Mouse (Mus musculus) heart, embryonic 15.5 days (tissue): ENCODE measurements around the gene Praf2. TPM values are rescaled to one million over a fixed set of nuclear protein-coding genes. Genes with fewer than 3 reads are reported as not detected.
"Not testable (repeated sequence)": the region's sequence is repeated elsewhere in the genome, so short reads cannot be mapped to it uniquely, and the experiment has no call there.

Source experiments
- ATAC-seq: fragments of 200-750 bp; cut with Nextera tagmentation; replicated peaks from 2 replicates; pipeline ENCODE4 v1.8.0; 2017; ENCODE audit warnings: low read depth, moderate TSS enrichment; ENCODE audit not compliant: insufficient number of reproducible peaks, insufficient read depth, low FRiP score
- H3K27ac ChIP-seq: fragments of 300-500 bp; sonication (generic); 2 replicates; pipeline ENCODE4 v1.5.1; 2015; ENCODE audit warnings: mild to moderate bottlenecking, inconsistent platforms
- H3K27me3 ChIP-seq: fragments of 300-500 bp; sonication (generic); 2 replicates; pipeline ENCODE4 v1.6.1; 2015; ENCODE audit warnings: inconsistent platforms
- H3K36me3 ChIP-seq: fragments of 300-500 bp; sonication (generic); 2 replicates; pipeline ENCODE4 v1.6.1; 2015; ENCODE audit warnings: mild to moderate bottlenecking, inconsistent platforms
- H3K4me1 ChIP-seq: fragments of 300-500 bp; sonication (generic); replicated peaks from 2 replicates; pipeline ENCODE4 v1.6.1; 2015; ENCODE audit warnings: inconsistent platforms
- H3K4me2 ChIP-seq: fragments of 300-500 bp; sonication (generic); 2 replicates; pipeline ENCODE4 v1.6.1; 2015; ENCODE audit warnings: inconsistent platforms, mild to moderate bottlenecking, moderate library complexity
- H3K4me3 ChIP-seq: fragments of 300-500 bp; sonication (generic); 2 replicates; pipeline ENCODE4 v1.5.1; 2015; ENCODE audit warnings: mild to moderate bottlenecking, inconsistent platforms
- H3K9ac ChIP-seq: fragments of 300-500 bp; sonication (generic); 2 replicates; pipeline ENCODE4 v1.6.1; 2015; ENCODE audit warnings: mild to moderate bottlenecking, inconsistent platforms
- H3K9me3 ChIP-seq: fragments of 300-500 bp; sonication (generic); replicated peaks from 2 replicates; pipeline ENCODE4 v1.6.1; 2016; ENCODE audit warnings: inconsistent platforms
- WGBS: fragments of 180-500 bp; shearing (Covaris S2); methylation state at CpG from one replicate; pipeline ENCODE4 v1.1.7; 2015; ENCODE audit warnings: mixed read lengths; 5-methylcytosine and 5-hydroxymethylcytosine counted together
- polyA plus RNA-seq: library from polyadenylated mRNA; unstranded; fragments of >200 nt; fragmentation: Nextera tagmentation; extraction: Ambion mirVana; gene quantifications from 2 replicates; pipeline ENCODE4 v1.2.1, GENCODE M21; 2015

The Praf2 gene
- polyA plus RNA-seq, 1 experiment from 2014 or later: 30.5 TPM

- H3K4me1 ChIP-seq, H3K9me3 ChIP-seq, H3K36me3 ChIP-seq, H3K27me3 ChIP-seq: not testable (repeated sequence)
- H3K27ac ChIP-seq: peak within 1 kb of the TSS; percentile 24; the same call in 1 of the 2 replicates
- peak within 1 kb of the TSS; percentile 38; the same call in 1 of the 2 replicates for H3K9ac ChIP-seq
- WGBS: 10% methylated on average over 38 of the region's 60 CpGs
- ATAC-seq: peak; percentile 97
- peak within 1 kb of the TSS; percentile 55 for H3K4me2 ChIP-seq
- peak within 1 kb of the TSS; percentile 45 for H3K4me3 ChIP-seq
These were observed 13.9 kb upstream of the Praf2 start, which contains the start of gene Wdr45 for GRCm38 (mm10) chrX:7714135-7714899. Gene Wdr45, plus strand, starts transcription at chrX:7714333.

- H3K4me3 ChIP-seq, ATAC-seq, H3K4me1 ChIP-seq, H3K27me3 ChIP-seq, H3K9me3 ChIP-seq, H3K27ac ChIP-seq, H3K9ac ChIP-seq, H3K36me3 ChIP-seq, H3K4me2 ChIP-seq: not testable (repeated sequence)
- WGBS: 42% methylated on average over 1 of the region's 1 CpGs
These were observed 12.2 kb upstream of the Praf2 start for GRCm38 (mm10) chrX:7716058-7716457.

GRCm38 (mm10) chrX:7721514-7722281, 6.5 kb upstream of the Praf2 start, which contains the start of gene Gm45208:
Gene Gm45208, plus strand, starts transcription at chrX:7722245.
- ATAC-seq: peak; percentile 87
- Histone ChIP-seq H3K36me3 (no peaks in the 10 kb centered on the region; the same call in 1 of the 2 replicates), H3K27ac (peak within 1 kb of the TSS; percentile 91), H3K9ac (peak within 1 kb of the TSS; percentile 59), H3K4me2 (peak within 1 kb of the TSS; percentile 73), H3K9me3 (no peaks in the 10 kb centered on the region), H3K4me1 (peaks cover 4% of the 10 kb centered on the region), H3K4me3 (peak within 1 kb of the TSS; percentile 69), H3K27me3 (no peaks in the 10 kb centered on the region)
- WGBS: 18% methylated on average over 22 of the region's 22 CpGs

GRCm38 (mm10) chrX:7722282-7722611, 6.0 kb upstream of the Praf2 start:
- Histone ChIP-seq H3K27me3 (no peaks in the 10 kb centered on the region), H3K27ac (peak overlapping the region; percentile 91), H3K9me3 (no peaks in the 10 kb centered on the region), H3K36me3 (no peaks in the 10 kb centered on the region; the same call in 1 of the 2 replicates), H3K4me2 (peak overlapping the region; percentile 73), H3K9ac (peak overlapping the region; percentile 59), H3K4me1 (peaks cover 4% of the 10 kb centered on the region), H3K4me3 (peak overlapping the region; percentile 69)
- 12% methylated on average over 11 of the region's 11 CpGs for WGBS
- ATAC-seq: no peak

GRCm38 (mm10) chrX:7722691-7723090, 5.5 kb upstream of the Praf2 start:
- peak overlapping the region; percentile 73 for H3K4me2 ChIP-seq
- H3K9me3 ChIP-seq: no peaks in the 10 kb centered on the region
- peak overlapping the region; percentile 69 for H3K4me3 ChIP-seq
- H3K27ac ChIP-seq: no peak overlapping the region
- no peak for ATAC-seq
- H3K27me3 ChIP-seq: no peaks in the 10 kb centered on the region
- H3K36me3 ChIP-seq: no peaks in the 10 kb centered on the region; the same call in 1 of the 2 replicates
- peaks cover 4% of the 10 kb centered on the region for H3K4me1 ChIP-seq
- peak overlapping the region; percentile 59; the same call in 1 of the 2 replicates for H3K9ac ChIP-seq
- WGBS: 7% methylated on average over 4 of the region's 4 CpGs

- Histone ChIP-seq H3K27me3 (no peaks in the 10 kb centered on the region), H3K9ac (no peak overlapping the region), H3K36me3 (no peaks in the 10 kb centered on the region; the same call in 1 of the 2 replicates), H3K4me1 (peaks cover 8% of the 10 kb centered on the region), H3K27ac (no peak overlapping the region), H3K4me2 (no peak overlapping the region), H3K9me3 (no peaks in the 10 kb centered on the region), H3K4me3 (no peak overlapping the region)
- WGBS: 77% methylated on average over 7 of the region's 7 CpGs
- ATAC-seq: no peak
These were observed 4.1 kb upstream of the Praf2 start for GRCm38 (mm10) chrX:7724135-7724534.

GRCm38 (mm10) chrX:7725841-7726240, 2.4 kb upstream of the Praf2 start:
- no peaks in the 10 kb centered on the region for H3K27me3 ChIP-seq
- H3K9me3 ChIP-seq: no peaks in the 10 kb centered on the region
- no peaks in the 10 kb centered on the region; the same call in 1 of the 2 replicates for H3K36me3 ChIP-seq
- no peak overlapping the region for H3K4me2 ChIP-seq
- H3K4me1 ChIP-seq: peaks cover 8% of the 10 kb centered on the region
- no peak overlapping the region for H3K9ac ChIP-seq
- ATAC-seq: no peak
- 78% methylated on average over 12 of the region's 12 CpGs for WGBS
- H3K27ac ChIP-seq: no peak overlapping the region
- no peak overlapping the region for H3K4me3 ChIP-seq

- Histone ChIP-seq H3K36me3 (no peaks in the 10 kb centered on the region; the same call in 1 of the 2 replicates), H3K27ac (no peak overlapping the region), H3K4me1 (peaks cover 8% of the 10 kb centered on the region), H3K4me2 (no peak overlapping the region), H3K9ac (no peak overlapping the region), H3K4me3 (no peak overlapping the region), H3K9me3 (no peaks in the 10 kb centered on the region), H3K27me3 (no peaks in the 10 kb centered on the region)
- WGBS: 80% methylated on average over 13 of the region's 13 CpGs
- ATAC-seq: no peak
These were observed 1.1 kb upstream of the Praf2 start for GRCm38 (mm10) chrX:7727176-7727575.

GRCm38 (mm10) chrX:7728922-7729265, 655 bp downstream of the Praf2 start:
- Histone ChIP-seq H3K27me3 (no peaks in the 10 kb centered on the region), H3K9me3 (no peaks in the 10 kb centered on the region), H3K36me3 (no peaks in the 10 kb centered on the region; the same call in 1 of the 2 replicates), H3K9ac (peak overlapping the region; percentile 48; the same call in 1 of the 2 replicates), H3K4me1 (peaks cover 4% of the 10 kb centered on the region; the same call in 1 of the 2 replicates), H3K4me3 (peak overlapping the region; percentile 57), H3K27ac (no peak overlapping the region), H3K4me2 (peak overlapping the region; percentile 64)
- 19% methylated on average over 4 of the region's 4 CpGs for WGBS
- no peak for ATAC-seq

- no peak overlapping the region for H3K9ac ChIP-seq
- H3K4me2 ChIP-seq: peak overlapping the region; percentile 33; the same call in 1 of the 2 replicates
- peaks cover 4% of the 10 kb centered on the region; the same call in 1 of the 2 replicates for H3K4me1 ChIP-seq
- no peaks in the 10 kb centered on the region for H3K27me3 ChIP-seq
- no peak overlapping the region for H3K4me3 ChIP-seq
- ATAC-seq: no peak
- no peak overlapping the region for H3K27ac ChIP-seq
- WGBS: 21% methylated on average over 26 of the region's 26 CpGs
- no peaks in the 10 kb centered on the region for H3K36me3 ChIP-seq
- H3K9me3 ChIP-seq: no peaks in the 10 kb centered on the region
These were observed 5.4 kb downstream of the Praf2 start for GRCm38 (mm10) chrX:7733571-7734156.
